Mouse (Mus musculus): Measurements from ENCODE around the gene Olfr539. TPM values are rescaled to one million over a fixed set of nuclear protein-coding genes. Genes with fewer than 3 reads are reported as not detected.

Olfr539 gene
- not detected for polyA plus RNA-seq (2014; fragmentation: Illumina TruSeq; extraction: RNeasy Lipid Tissue Mini Kit (QIAGEN cat#74804); ENCODE audit: low read depth, low replicate concordance)

DNA sequence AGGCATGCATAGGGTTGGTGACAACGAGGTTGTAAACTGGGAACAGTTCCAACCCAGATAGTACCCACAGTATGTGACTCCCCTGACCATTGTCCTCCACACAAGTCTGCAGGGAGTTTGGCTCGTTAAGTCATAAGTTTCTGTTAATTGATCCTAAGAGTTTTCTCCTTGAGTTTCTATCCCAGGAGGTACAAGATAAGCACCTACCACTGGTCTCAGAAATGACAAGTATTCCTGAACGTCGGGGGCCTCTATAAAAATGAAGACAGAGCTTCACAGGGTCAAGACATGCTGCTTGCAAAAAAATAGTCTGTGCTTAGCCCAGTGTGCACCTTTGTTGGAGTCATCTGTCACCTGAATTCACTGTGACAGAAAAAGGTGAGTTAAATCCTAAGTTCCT, at the start of gene Olfr539:
Olfr539 (plus strand) TSS at position 301 of the 400 bp plus-strand sequence.

DNA sequence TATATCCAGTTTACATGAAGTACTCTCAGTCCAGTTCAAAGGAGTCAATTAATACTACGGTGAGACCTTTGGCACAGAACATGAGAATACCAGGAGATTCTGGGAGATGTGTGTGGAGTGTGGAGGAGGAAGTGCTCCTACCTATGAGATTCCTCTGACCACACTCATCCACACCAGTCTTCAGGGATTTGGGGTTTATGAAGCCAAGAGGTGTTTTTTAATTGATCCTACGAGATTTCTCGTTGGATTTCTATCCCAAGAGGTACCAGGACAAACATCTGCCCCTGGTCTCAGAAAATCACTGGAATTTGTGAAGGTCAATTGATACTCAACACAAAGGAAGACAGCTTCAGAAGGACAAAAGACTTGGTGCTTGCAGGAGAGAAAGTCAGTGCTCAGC, 31.1 kb upstream of the Olfr539 start, which contains the start of gene Olfr61:
Olfr61 (plus strand) TSS at position 301 of the 400 bp plus-strand sequence.

DNA sequence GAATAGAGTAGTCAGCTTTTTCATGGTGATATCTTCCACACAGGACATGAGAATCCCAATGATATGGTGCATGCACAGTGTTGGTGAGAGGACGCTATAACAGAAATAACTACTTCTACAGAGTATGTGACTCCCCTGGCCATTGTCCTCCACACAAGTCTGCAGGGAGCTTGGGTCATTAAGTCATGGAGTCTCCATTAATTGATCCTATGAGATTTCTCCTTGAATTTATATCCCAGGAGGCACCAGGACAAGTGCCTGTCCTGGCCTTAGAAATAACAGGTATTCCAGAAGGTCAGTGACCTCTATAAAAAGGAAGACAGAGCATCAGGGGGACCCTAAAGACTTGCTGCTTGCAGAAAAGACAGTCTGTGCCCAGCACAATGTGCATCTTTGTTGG, 13.6 kb upstream of the Olfr539 start, which contains the start of gene Olfr53:
Olfr53 (plus strand) TSS at position 301 of the 400 bp plus-strand sequence.

DNA sequence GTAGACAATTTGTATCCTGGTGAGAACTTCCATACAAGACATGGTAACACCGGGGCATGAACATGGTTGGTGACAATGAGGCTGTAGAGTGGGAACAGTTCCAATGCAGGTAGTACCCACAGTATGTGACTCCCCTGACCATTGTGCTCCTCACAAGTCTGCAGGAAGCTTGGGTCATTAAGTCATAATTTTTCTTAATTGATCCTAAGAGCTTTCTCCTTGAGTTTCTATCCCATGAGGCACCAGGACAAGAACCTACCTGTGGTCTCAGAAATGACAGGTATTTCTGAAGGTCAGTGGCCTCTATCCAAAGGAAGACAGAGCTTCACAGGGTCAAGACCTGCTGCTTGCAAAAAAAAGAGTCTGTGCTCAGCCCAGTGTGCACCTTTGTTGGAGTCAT, 21.9 kb downstream of the Olfr539 start, which contains the start of gene Olfr45:
Olfr45 (plus strand) TSS at position 301 of the 400 bp plus-strand sequence.

DNA sequence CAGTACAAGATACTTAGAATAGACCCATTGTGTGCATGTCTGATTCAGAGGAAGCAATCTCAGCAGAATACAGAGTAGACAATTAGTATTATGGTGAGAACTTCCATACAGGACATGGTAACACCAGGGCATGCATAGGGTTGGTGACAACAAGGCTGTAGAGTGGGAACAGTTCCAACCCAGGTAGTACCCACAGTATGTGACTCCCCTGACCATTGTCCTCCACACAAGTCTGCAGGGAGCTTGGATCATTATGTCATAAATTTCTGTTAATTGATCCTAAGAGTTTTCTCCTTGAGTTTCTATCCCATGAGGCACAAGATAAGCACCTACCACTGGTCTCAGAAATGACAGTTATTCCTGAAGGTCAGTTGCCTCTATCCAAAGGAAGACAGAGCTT, 37.2 kb downstream of the Olfr539 start, which contains the start of gene Olfr541:
Olfr541 (plus strand) TSS at position 301 of the 400 bp plus-strand sequence.

Other genes starting within 250 kb of the Olfr539 start
- gene Olfr532, start 238.3 kb upstream of the Olfr539 start, polyA plus RNA-seq (2014; fragmentation: Illumina TruSeq; extraction: RNeasy Lipid Tissue Mini Kit (QIAGEN cat#74804); ENCODE audit: low read depth, low replicate concordance), result not detected
- not detected for gene Olfr533, start 196.6 kb upstream of the Olfr539 start, polyA plus RNA-seq (2014; fragmentation: Illumina TruSeq; extraction: RNeasy Lipid Tissue Mini Kit (QIAGEN cat#74804); ENCODE audit: low read depth, low replicate concordance)
- gene Olfr535, start 175.7 kb upstream of the Olfr539 start, polyA plus RNA-seq (2014; fragmentation: Illumina TruSeq; extraction: RNeasy Lipid Tissue Mini Kit (QIAGEN cat#74804); ENCODE audit: low read depth, low replicate concordance), result not detected
- not detected for gene Olfr536, start 152.5 kb upstream of the Olfr539 start, polyA plus RNA-seq (2014; fragmentation: Illumina TruSeq; extraction: RNeasy Lipid Tissue Mini Kit (QIAGEN cat#74804); ENCODE audit: low read depth, low replicate concordance)
- not detected for gene Olfr538, start 92.0 kb upstream of the Olfr539 start, polyA plus RNA-seq (2014; fragmentation: Illumina TruSeq; extraction: RNeasy Lipid Tissue Mini Kit (QIAGEN cat#74804); ENCODE audit: low read depth, low replicate concordance)
- gene Olfr46, start 58.7 kb upstream of the Olfr539 start, polyA plus RNA-seq (2014; fragmentation: Illumina TruSeq; extraction: RNeasy Lipid Tissue Mini Kit (QIAGEN cat#74804); ENCODE audit: low read depth, low replicate concordance), result not detected
- not detected for gene Olfr61, start 31.0 kb upstream of the Olfr539 start, polyA plus RNA-seq (2014; fragmentation: Illumina TruSeq; extraction: RNeasy Lipid Tissue Mini Kit (QIAGEN cat#74804); ENCODE audit: low read depth, low replicate concordance)
- gene Olfr53, start 13.5 kb upstream of the Olfr539 start, polyA plus RNA-seq (2014; fragmentation: Illumina TruSeq; extraction: RNeasy Lipid Tissue Mini Kit (QIAGEN cat#74804); ENCODE audit: low read depth, low replicate concordance), result not detected
- gene Olfr45, start 22.0 kb downstream of the Olfr539 start, polyA plus RNA-seq (2014; fragmentation: Illumina TruSeq; extraction: RNeasy Lipid Tissue Mini Kit (QIAGEN cat#74804); ENCODE audit: low read depth, low replicate concordance), result not detected
- not detected for gene Olfr541, start 37.3 kb downstream of the Olfr539 start, polyA plus RNA-seq (2014; fragmentation: Illumina TruSeq; extraction: RNeasy Lipid Tissue Mini Kit (QIAGEN cat#74804); ENCODE audit: low read depth, low replicate concordance)
- 26.0 TPM for gene Cyp2e1, start 103.8 kb downstream of the Olfr539 start, polyA plus RNA-seq (2014; fragmentation: Illumina TruSeq; extraction: RNeasy Lipid Tissue Mini Kit (QIAGEN cat#74804); ENCODE audit: low read depth, low replicate concordance)
- not detected for gene Syce1, start 127.9 kb downstream of the Olfr539 start, polyA plus RNA-seq (2014; fragmentation: Illumina TruSeq; extraction: RNeasy Lipid Tissue Mini Kit (QIAGEN cat#74804); ENCODE audit: low read depth, low replicate concordance)
- 1.5 TPM for gene Zfp941, start 162.2 kb downstream of the Olfr539 start, polyA plus RNA-seq (2014; fragmentation: Illumina TruSeq; extraction: RNeasy Lipid Tissue Mini Kit (QIAGEN cat#74804); ENCODE audit: low read depth, low replicate concordance)
- 11.3 TPM for gene Urah, start 175.1 kb downstream of the Olfr539 start, polyA plus RNA-seq (2014; fragmentation: Illumina TruSeq; extraction: RNeasy Lipid Tissue Mini Kit (QIAGEN cat#74804); ENCODE audit: low read depth, low replicate concordance)
- not detected for gene Scgb1c1, start 185.6 kb downstream of the Olfr539 start, polyA plus RNA-seq (2014; fragmentation: Illumina TruSeq; extraction: RNeasy Lipid Tissue Mini Kit (QIAGEN cat#74804); ENCODE audit: low read depth, low replicate concordance)
- gene Odf3, start 187.9 kb downstream of the Olfr539 start, polyA plus RNA-seq (2014; fragmentation: Illumina TruSeq; extraction: RNeasy Lipid Tissue Mini Kit (QIAGEN cat#74804); ENCODE audit: low read depth, low replicate concordance), result not detected
- gene Gm45785, start 196.4 kb downstream of the Olfr539 start, polyA plus RNA-seq (2014; fragmentation: Illumina TruSeq; extraction: RNeasy Lipid Tissue Mini Kit (QIAGEN cat#74804); ENCODE audit: low read depth, low replicate concordance), result not detected
- 6.9 TPM for gene Ric8a, start 197.0 kb downstream of the Olfr539 start, polyA plus RNA-seq (2014; fragmentation: Illumina TruSeq; extraction: RNeasy Lipid Tissue Mini Kit (QIAGEN cat#74804); ENCODE audit: low read depth, low replicate concordance)
- 3.0 TPM for gene Bet1l, start 197.6 kb downstream of the Olfr539 start, polyA plus RNA-seq (2014; fragmentation: Illumina TruSeq; extraction: RNeasy Lipid Tissue Mini Kit (QIAGEN cat#74804); ENCODE audit: low read depth, low replicate concordance)
- 117 TPM for gene Psmd13, start 222.0 kb downstream of the Olfr539 start, polyA plus RNA-seq (2014; fragmentation: Illumina TruSeq; extraction: RNeasy Lipid Tissue Mini Kit (QIAGEN cat#74804); ENCODE audit: low read depth, low replicate concordance)
- gene Sirt3, start 222.4 kb downstream of the Olfr539 start, polyA plus RNA-seq (2014; fragmentation: Illumina TruSeq; extraction: RNeasy Lipid Tissue Mini Kit (QIAGEN cat#74804); ENCODE audit: low read depth, low replicate concordance), result 8.5 TPM
- not detected for gene Cox8b, start 240.5 kb downstream of the Olfr539 start, polyA plus RNA-seq (2014; fragmentation: Illumina TruSeq; extraction: RNeasy Lipid Tissue Mini Kit (QIAGEN cat#74804); ENCODE audit: low read depth, low replicate concordance)

Measured in sigmoid colon, adult 10 weeks (tissue).